Mouse (Mus musculus) CH12.LX (cell line): ENCODE results near the gene Nsun2. TPM values are rescaled to one million over a fixed set of nuclear protein-coding genes. Genes with fewer than 3 reads are reported as not detected.

Experiments
- DNase-seq: peaks from one replicate; pipeline ENCODE4 v3.0.0-alpha.2; 2013; ENCODE audit errors: extremely low read depth
- H3K27ac ChIP-seq: 2 replicates; pipeline ENCODE4 v1.5.1; 2012; ENCODE audit warnings: low read depth, mild to moderate bottlenecking, control low read depth, moderate library complexity; ENCODE audit not compliant: insufficient read depth
- H3K27me3 ChIP-seq: replicated peaks from 2 replicates; pipeline ENCODE3; 2012; ENCODE audit warnings: inconsistent platforms
- H3K36me3 ChIP-seq, 2 experiments: replicated peaks in 1 of 2; 2 replicates each; pipeline versions ENCODE3 to v1.6.1; 2012; ENCODE audit warnings: inconsistent platforms in 1 of 2, low read length in 1 of 2, mild to moderate bottlenecking in 1 of 2, mixed read lengths in 1 of 2, moderate library complexity in 1 of 2; ENCODE audit not compliant: control insufficient read depth in 1 of 2, insufficient read depth in 1 of 2
- H3K4me1 ChIP-seq, 2 experiments: 2 replicates each; pipeline ENCODE4 v1.6.1; 2012; ENCODE audit warnings: inconsistent platforms in 1 of 2, moderate library complexity in 1 of 2; ENCODE audit not compliant: insufficient read depth in 2 of 2, control insufficient read depth in 1 of 2
- H3K4me2 ChIP-seq: 2 replicates; pipeline ENCODE4 v1.6.1; 2012; ENCODE audit warnings: low read depth, mild to moderate bottlenecking, control low read depth; ENCODE audit not compliant: poor library complexity, insufficient read depth, severe bottlenecking
- H3K4me3 ChIP-seq, 3 experiments: fragments of 150-350 bp in 1 of 3; sonication (generic) in 1 of 3; replicated peaks in 1 of 3; 2 replicates each; pipeline versions ENCODE3 to v1.5.1; 2011 to 2012; ENCODE audit warnings: low read depth in 2 of 3, low read length in 2 of 3, mild to moderate bottlenecking in 2 of 3, moderate library complexity in 2 of 3, control low read depth in 1 of 3, improper control_type of control experiment in 1 of 3, inconsistent platforms in 1 of 3, mixed read lengths in 1 of 3; ENCODE audit not compliant: poor library complexity in 1 of 3
- H3K79me2 ChIP-seq: replicated peaks from 2 replicates; pipeline ENCODE4 v1.6.1; 2012; ENCODE audit warnings: mild to moderate bottlenecking, moderate library complexity; ENCODE audit not compliant: control insufficient read depth, poor library complexity, insufficient read depth, severe bottlenecking; ENCODE audit errors: extremely low read depth
- H3K9ac ChIP-seq: 2 replicates; pipeline ENCODE4 v1.6.1; 2012; ENCODE audit warnings: low read depth, mild to moderate bottlenecking, control low read depth, moderate library complexity; ENCODE audit not compliant: insufficient read depth
- H3K9me3 ChIP-seq: replicated peaks from 2 replicates; pipeline ENCODE3; 2012; ENCODE audit warnings: low read length, inconsistent platforms, mixed read lengths
- CHD1 ChIP-seq: IDR thresholded peaks from 2 replicates; pipeline ENCODE4 v1.6.1; 2012; ENCODE audit warnings: low read depth, low read length, improper control_type of control experiment, inconsistent platforms
- CTCF ChIP-seq, 2 experiments: IDR thresholded peaks in 1 of 2; conservative IDR thresholded peaks in 1 of 2; 2 replicates each; pipeline ENCODE4 v1.5.1; 2011 to 2012; ENCODE audit warnings: low read depth in 2 of 2, low read length in 2 of 2, improper control_type of control experiment in 1 of 2, inconsistent platforms in 1 of 2, mild to moderate bottlenecking in 1 of 2, moderate library complexity in 1 of 2
- E2F4 ChIP-seq: IDR thresholded peaks from 2 replicates; pipeline ENCODE4 v1.6.1; 2011; ENCODE audit warnings: low read depth, low read length, improper control_type of control experiment; ENCODE audit not compliant: insufficient replicate concordance
- ELF1 ChIP-seq: IDR thresholded peaks from 2 replicates; pipeline ENCODE4 v1.6.1; 2014; ENCODE audit warnings: low read depth, mild to moderate bottlenecking, inconsistent platforms, low read length, improper control_type of control experiment
- EP300 ChIP-seq: IDR thresholded peaks from 2 replicates; pipeline ENCODE4 v1.6.1; 2011; ENCODE audit warnings: low read length, improper control_type of control experiment
- ETS1 ChIP-seq: conservative IDR thresholded peaks from 2 replicates; pipeline ENCODE4 v1.6.1; 2012; ENCODE audit warnings: low read depth, mild to moderate bottlenecking, inconsistent platforms, low read length, improper control_type of control experiment, moderate library complexity
- HCFC1 ChIP-seq: IDR thresholded peaks from 2 replicates; pipeline ENCODE4 v1.6.1; 2012; ENCODE audit warnings: low read depth, mild to moderate bottlenecking, inconsistent platforms, low read length, improper control_type of control experiment
- IRF4 ChIP-seq: IDR thresholded peaks from 2 replicates; pipeline ENCODE4 v1.6.1; 2014; ENCODE audit warnings: low read depth, mild to moderate bottlenecking, inconsistent platforms, low read length, improper control_type of control experiment
- JUN ChIP-seq: IDR thresholded peaks from 2 replicates; pipeline ENCODE4 v1.6.1; 2011; ENCODE audit warnings: low read depth, mild to moderate bottlenecking, low read length, improper control_type of control experiment, moderate library complexity; ENCODE audit not compliant: insufficient read depth
- MAX ChIP-seq: IDR thresholded peaks from 2 replicates; pipeline ENCODE4 v1.6.1; 2011; ENCODE audit warnings: low read length, improper control_type of control experiment
- MXI1 ChIP-seq: IDR thresholded peaks from 2 replicates; pipeline ENCODE4 v1.6.1; 2011; ENCODE audit warnings: mild to moderate bottlenecking, low read depth, low read length, improper control_type of control experiment
- NRF1 ChIP-seq: IDR thresholded peaks from 2 replicates; pipeline ENCODE4 v1.6.1; 2014; ENCODE audit warnings: low read depth, mild to moderate bottlenecking, inconsistent platforms, low read length, improper control_type of control experiment, moderate library complexity
- PAX5 ChIP-seq: IDR thresholded peaks from 2 replicates; pipeline ENCODE4 v1.6.1; 2012; ENCODE audit warnings: low read length, inconsistent platforms, mixed read lengths
- POLR2AphosphoS2 ChIP-seq: IDR thresholded peaks from 2 replicates; pipeline ENCODE4 v1.6.1; 2011; ENCODE audit warnings: low read depth, low read length, improper control_type of control experiment
- RAD21 ChIP-seq: IDR thresholded peaks from 2 replicates; pipeline ENCODE4 v1.6.1; 2011; ENCODE audit warnings: low read depth, mild to moderate bottlenecking, low read length, improper control_type of control experiment, moderate library complexity
- SIN3A ChIP-seq: IDR thresholded peaks from 2 replicates; pipeline ENCODE4 v1.6.1; 2012; ENCODE audit warnings: low read length, improper control_type of control experiment, inconsistent platforms
- SMC3 ChIP-seq: IDR thresholded peaks from 2 replicates; pipeline ENCODE4 v1.6.1; 2011; ENCODE audit warnings: low read depth, low read length, improper control_type of control experiment
- TBP ChIP-seq: conservative IDR thresholded peaks from 2 replicates; pipeline ENCODE4 v1.6.1; 2011; ENCODE audit warnings: low read depth, low read length, improper control_type of control experiment
- UBTF ChIP-seq: IDR thresholded peaks from 2 replicates; pipeline ENCODE4 v1.6.1; 2012; ENCODE audit warnings: low read depth, mild to moderate bottlenecking, inconsistent platforms, low read length, improper control_type of control experiment, moderate library complexity
- USF1 ChIP-seq: IDR thresholded peaks from 2 replicates; pipeline ENCODE4 v1.6.1; 2014; ENCODE audit warnings: low read depth, mild to moderate bottlenecking, inconsistent platforms, low read length, improper control_type of control experiment
- ZC3H11A ChIP-seq: IDR thresholded peaks from 2 replicates; pipeline ENCODE4 v1.6.1; 2012; ENCODE audit warnings: low read depth, mild to moderate bottlenecking, inconsistent platforms, low read length, improper control_type of control experiment
- ZKSCAN1 ChIP-seq: IDR thresholded peaks from 2 replicates; pipeline ENCODE4 v1.6.1; 2012; ENCODE audit warnings: low read depth, inconsistent platforms, low read length, improper control_type of control experiment, borderline replicate concordance
- ZMIZ1 ChIP-seq: IDR thresholded peaks from 2 replicates; pipeline ENCODE4 v1.6.1; 2012; ENCODE audit warnings: low read depth, mild to moderate bottlenecking, inconsistent platforms, low read length, improper control_type of control experiment
- ZNF384 ChIP-seq: IDR thresholded peaks from 2 replicates; pipeline ENCODE4 v1.6.1; 2012; ENCODE audit warnings: low read depth, low read length, improper control_type of control experiment, inconsistent platforms
- dilution Hi-C: fragments of 300-500 bp; cut with MboI; formaldehyde crosslinking; loops from 2 replicates; pipeline ENCODE4 v1.14.3; 2020; ENCODE audit warnings: low sequenced_read_pairs; ENCODE audit not compliant: extremely low pct_unique_long_range_greater_than_20kb, extremely low pct_ligation_motif_present
- in situ Hi-C: fragments of 300-500 bp; cut with MboI; formaldehyde crosslinking; loops from 3 replicates; pipeline ENCODE4 v1.14.3; 2019; ENCODE audit warnings: low sequenced_read_pairs, low pct_ligation_motif_present, low pct_unique_long_range_greater_than_20kb, mixed read lengths
- polyA plus RNA-seq: library from polyadenylated mRNA; unstranded; fragments of >175 nt; gene quantifications from 2 replicates; pipeline ENCODE4 v1.2.1, GENCODE M21; 2012; ENCODE audit warnings: low read depth; ENCODE audit not compliant: insufficient read length
- total RNA-seq, 2 experiments: library from RNA; depleted of rRNA; stranded (reverse); fragments of 300-350 nt in 1 of 2; fragments of >200 nt in 1 of 2; gene quantifications; 2 replicates each; pipeline ENCODE4 v1.2.3; 2012 to 2014

The Nsun2 gene
- total and polyA plus RNA-seq, 3 experiments: 178 to 292 (median 279) TPM

DNA sequence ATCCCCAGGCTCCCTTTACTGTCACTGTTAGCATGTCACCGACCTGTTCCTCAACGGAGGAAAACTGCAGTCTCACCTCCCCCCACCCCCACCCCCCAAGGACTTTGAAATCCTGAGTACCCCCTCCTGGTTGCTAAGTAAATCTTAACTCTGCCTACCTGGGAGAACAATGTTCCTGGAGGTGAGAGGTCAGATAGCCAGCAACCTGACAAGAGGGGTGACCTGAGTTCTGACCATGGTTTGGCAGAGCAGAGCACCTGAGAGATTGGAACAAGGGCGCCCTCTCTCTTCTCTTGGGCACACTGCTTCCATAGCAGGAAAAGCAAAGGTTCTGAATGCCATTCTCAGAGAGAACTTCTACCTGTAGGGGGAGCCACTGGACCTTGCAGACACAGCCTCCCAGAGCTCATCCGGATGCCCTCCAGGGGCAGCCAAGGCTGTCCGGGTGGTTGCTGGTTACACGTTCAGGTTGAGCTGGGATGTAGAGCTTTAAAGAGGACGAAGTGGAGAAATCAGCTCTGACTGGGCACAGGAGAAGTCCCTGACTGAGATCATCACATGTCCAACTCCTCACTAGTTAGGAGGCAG, 40.6 kb upstream of the Nsun2 start:
- no peaks in the 10 kb centered on the region for H3K79me2 ChIP-seq
- DNase-seq: peak; percentile 83
- no peak overlapping the region for H3K27ac ChIP-seq
- no peaks in the 10 kb centered on the region for H3K27me3 ChIP-seq
- no peaks in the 10 kb centered on the region for H3K4me1 ChIP-seq
- H3K4me2 ChIP-seq: no peak overlapping the region
- in situ Hi-C loops: no loop called here
- no peak overlapping the region for H3K9ac ChIP-seq
- H3K9me3 ChIP-seq: no peaks in the 10 kb centered on the region
- dilution Hi-C loops: no loop called here
- H3K4me3 ChIP-seq: no peak overlapping the region
- TF ChIP-seq PAX5: no peak
- no peak for TF ChIP-seq POLR2AphosphoS2
- TF ChIP-seq TBP: no peak
- no peak for TF ChIP-seq USF1
- TF ChIP-seq CTCF (conservative IDR thresholded peaks at IDR 0.05 in 1 of 2, IDR thresholded peaks at IDR 0.05 in 1 of 2; ENCODE audit: low read depth in 2 of 2, low read length in 2 of 2): peak; percentile 79 to 93
- TF ChIP-seq HCFC1: no peak
- TF ChIP-seq RAD21: peak; percentile 42
- TF ChIP-seq EP300: no peak
- no peak for TF ChIP-seq ETS1
- peak; percentile 28; the same call in 1 of the 2 replicates for TF ChIP-seq SMC3
- H3K36me3 ChIP-seq: peaks cover 4 to 21% of the 10 kb centered on the region in 2 experiments

DNA sequence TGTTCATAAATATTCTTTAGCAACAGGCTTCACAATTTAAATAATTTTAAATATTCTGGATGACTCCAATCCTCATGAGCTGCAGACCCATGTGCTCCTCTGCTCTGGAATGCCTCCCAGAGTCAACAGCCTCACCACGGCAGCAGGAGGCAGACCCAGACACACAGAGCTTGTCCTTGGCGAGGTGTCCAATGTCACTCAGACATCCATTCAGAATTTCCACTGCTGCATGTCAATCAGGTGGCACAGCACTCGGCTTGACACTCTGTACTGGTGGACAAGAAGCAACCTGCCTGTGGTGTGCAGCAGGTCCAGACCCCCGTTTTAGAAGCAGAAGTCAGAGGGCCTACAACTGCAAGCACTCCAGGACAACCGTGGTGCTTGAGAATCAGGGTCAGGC, 35.3 kb upstream of the Nsun2 start:
- H3K27ac ChIP-seq: no peak overlapping the region
- H3K4me1 ChIP-seq: no peaks in the 10 kb centered on the region
- no peaks in the 10 kb centered on the region for H3K27me3 ChIP-seq
- H3K9ac ChIP-seq: no peak overlapping the region
- no peaks in the 10 kb centered on the region for H3K79me2 ChIP-seq
- no peak for DNase-seq
- in situ Hi-C loops: no loop called here
- H3K36me3 ChIP-seq: peaks cover 43 to 74% of the 10 kb centered on the region in 2 experiments
- no peaks in the 10 kb centered on the region for H3K9me3 ChIP-seq
- no peak overlapping the region for H3K4me3 ChIP-seq
- TF ChIP-seq NRF1: no peak
- TF ChIP-seq IRF4: no peak
- no peak for TF ChIP-seq TBP
- no peak for TF ChIP-seq POLR2AphosphoS2
- no peak for TF ChIP-seq ZMIZ1
- no peak for TF ChIP-seq SIN3A
- no peak for TF ChIP-seq ZNF384
- no peak for TF ChIP-seq ZC3H11A
- TF ChIP-seq MAX: no peak
- no peak for TF ChIP-seq CTCF (conservative IDR thresholded peaks at IDR 0.05 in 1 of 2, IDR thresholded peaks at IDR 0.05 in 1 of 2; ENCODE audit: low read depth in 2 of 2, low read length in 2 of 2)
- no peak for TF ChIP-seq ZKSCAN1
- no peak for TF ChIP-seq ELF1
- TF ChIP-seq EP300: no peak
- no peak for TF ChIP-seq UBTF
- TF ChIP-seq JUN: no peak
- no peak for TF ChIP-seq E2F4
- TF ChIP-seq CHD1: no peak
- TF ChIP-seq MXI1: no peak
- TF ChIP-seq, all 38 proteins: peak for 0
- H3K4me2 ChIP-seq: no peak overlapping the region
- dilution Hi-C loops: no loop called here
